Mouse (Mus musculus) myocyte (in vitro differentiated cells): Measurements from ENCODE around the gene Dcaf17.

ENCODE experiments used
- CEBPB ChIP-seq: IDR thresholded peaks from 2 replicates; pipeline ENCODE4 v1.6.1; 2011; ENCODE audit warnings: mild to moderate bottlenecking, moderate library complexity; ENCODE audit not compliant: poor library complexity, insufficient read depth, severe bottlenecking
- E2F4 ChIP-seq: IDR thresholded peaks from one replicate; pipeline ENCODE4 v1.6.1; 2011; ENCODE audit warnings: mild to moderate bottlenecking, control low read depth, moderate library complexity; ENCODE audit not compliant: insufficient read depth
- MAX ChIP-seq: IDR thresholded peaks from one replicate; pipeline ENCODE4 v1.6.1; 2011; ENCODE audit warnings: low read depth, mild to moderate bottlenecking, control low read depth
- MYOD1 ChIP-seq, 3 experiments: IDR thresholded peaks; one replicate each; pipeline ENCODE4 v1.6.1; 2011; ENCODE audit warnings: control low read depth in 2 of 3, low read depth in 2 of 3, mild to moderate bottlenecking in 2 of 3, moderate library complexity in 1 of 3; ENCODE audit not compliant: insufficient read length in 2 of 3, control insufficient read depth in 1 of 3
- MYOG ChIP-seq, 3 experiments: IDR thresholded peaks; one replicate each; pipeline ENCODE4 v1.6.1; 2011; ENCODE audit warnings: control low read depth in 2 of 3, low read depth in 2 of 3, mild to moderate bottlenecking in 2 of 3; ENCODE audit not compliant: insufficient read length in 2 of 3, control insufficient read depth in 1 of 3, insufficient read depth in 1 of 3
- POLR2A ChIP-seq: IDR thresholded peaks from one replicate; pipeline ENCODE4 v1.6.1; 2011; ENCODE audit warnings: low read depth, mild to moderate bottlenecking, control low read depth, moderate library complexity; ENCODE audit not compliant: insufficient read length
- POLR2AphosphoS2 ChIP-seq: IDR thresholded peaks from one replicate; pipeline ENCODE4 v1.6.1; 2011; ENCODE audit warnings: low read depth, control low read depth; ENCODE audit not compliant: insufficient read length
- REST ChIP-seq: IDR thresholded peaks from one replicate; pipeline ENCODE4 v1.6.1; 2011; ENCODE audit warnings: mild to moderate bottlenecking, control low read depth, moderate library complexity; ENCODE audit not compliant: insufficient read depth, insufficient read length
- SRF ChIP-seq: IDR thresholded peaks from one replicate; pipeline ENCODE4 v1.6.1; 2011; ENCODE audit warnings: low read depth; ENCODE audit not compliant: control insufficient read depth, insufficient read length
- TCF3 ChIP-seq: IDR thresholded peaks from one replicate; pipeline ENCODE4 v1.6.1; 2011; ENCODE audit warnings: low read depth, control low read depth; ENCODE audit not compliant: insufficient read length
- USF1 ChIP-seq: IDR thresholded peaks from one replicate; pipeline ENCODE4 v1.6.1; 2011; ENCODE audit warnings: low read depth, mild to moderate bottlenecking, control low read depth, moderate library complexity

DNA sequence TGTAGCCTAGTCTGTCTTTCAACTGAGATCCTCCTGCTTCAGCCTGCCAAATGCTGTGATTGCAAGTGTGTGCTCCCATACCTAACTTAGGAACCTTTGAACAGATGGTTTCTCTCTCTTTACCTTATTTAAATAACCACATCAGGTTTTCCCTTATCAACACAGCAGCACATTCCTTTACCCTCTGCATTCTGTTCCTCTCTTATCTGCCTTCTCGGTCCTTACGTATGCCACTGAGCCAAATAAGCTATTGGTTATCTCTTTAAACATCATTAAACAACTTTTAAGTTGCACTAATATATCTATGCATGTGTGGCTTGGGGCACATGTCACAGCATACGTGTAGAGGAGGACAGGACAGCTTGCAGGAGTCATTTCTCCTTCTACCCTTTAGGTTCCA, 18.7 kb downstream of the Dcaf17 start:
- no peak for TF ChIP-seq REST
- no peak for TF ChIP-seq POLR2AphosphoS2
- no peak for TF ChIP-seq MYOD1 (IDR thresholded peaks at IDR 0.05; ENCODE audit: control insufficient read depth in 1 of 3, insufficient read length in 2 of 3, low read depth in 2 of 3)
- no peak for TF ChIP-seq SRF
- TF ChIP-seq POLR2A, result no peak
- no peak for TF ChIP-seq USF1
- no peak for TF ChIP-seq MYOG (IDR thresholded peaks at IDR 0.05; ENCODE audit: control insufficient read depth in 1 of 3, insufficient read depth in 1 of 3, insufficient read length in 2 of 3, low read depth in 2 of 3)
- no peak for TF ChIP-seq MAX
- TF ChIP-seq TCF3, result no peak
- no peak for TF ChIP-seq CEBPB
- no peak for TF ChIP-seq E2F4
